Mouse (Mus musculus): ENCODE measurements at regions not wholly inside any gene's neighbourhood (a gene's known extent, or its start where the extent isn't known, plus 50 kb on each side); places are given as distances from the start of the nearest gene placed in this dataset.

DNA sequence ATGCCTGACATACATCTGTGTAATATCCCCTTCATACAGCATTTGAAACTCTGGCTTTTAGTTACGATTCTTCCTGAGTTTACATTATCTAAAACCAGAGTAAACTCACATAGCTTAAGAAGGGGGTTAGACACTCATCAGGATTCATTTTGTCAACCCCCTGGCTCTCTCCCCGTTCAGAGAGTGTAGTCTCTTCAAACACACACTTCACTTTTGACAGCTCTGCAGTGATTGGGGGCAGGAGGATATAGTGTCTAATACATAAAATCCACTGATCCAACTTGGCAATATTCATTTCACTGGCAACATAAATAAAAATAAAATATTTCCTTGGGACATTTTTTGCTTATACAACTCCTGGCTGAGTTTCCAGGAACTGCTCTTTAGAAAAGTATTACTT, 251.0 kb downstream of the Cxxc4 start:
- TF ChIP-seq CTCF (IDR thresholded peaks at IDR 0.05; ENCODE audit: borderline replicate concordance, extremely low read depth, insufficient read depth, insufficient read length) (no peak), POLR2A (IDR thresholded peaks at IDR 0.05; ENCODE audit: borderline replicate concordance, extremely low read depth, insufficient read depth, insufficient read length, poor library complexity, severe bottlenecking) (no peak)
